Mouse (Mus musculus) ES-CJ7 (cell line): Measurements from ENCODE around the gene 1700020L24Rik.
A peak's percentile ranks its signal among the peaks of the same experiment; 100 is the strongest.

Experiments
- DNase-seq: peaks from one replicate; pipeline ENCODE4 v3.0.0; 2011; ENCODE audit warnings: low read depth, low spot score

Gene 1700020L24Rik

GRCm38 (mm10) chr11:83437377-83437776 is at the start of gene 1700020L24Rik:
TSS of gene 1700020L24Rik (plus strand) at chr11:83437677.
- no peak for DNase-seq

GRCm38 (mm10) chr11:83393062-83393461 is 44.4 kb upstream of the 1700020L24Rik start:
- no peak for DNase-seq

DNA sequence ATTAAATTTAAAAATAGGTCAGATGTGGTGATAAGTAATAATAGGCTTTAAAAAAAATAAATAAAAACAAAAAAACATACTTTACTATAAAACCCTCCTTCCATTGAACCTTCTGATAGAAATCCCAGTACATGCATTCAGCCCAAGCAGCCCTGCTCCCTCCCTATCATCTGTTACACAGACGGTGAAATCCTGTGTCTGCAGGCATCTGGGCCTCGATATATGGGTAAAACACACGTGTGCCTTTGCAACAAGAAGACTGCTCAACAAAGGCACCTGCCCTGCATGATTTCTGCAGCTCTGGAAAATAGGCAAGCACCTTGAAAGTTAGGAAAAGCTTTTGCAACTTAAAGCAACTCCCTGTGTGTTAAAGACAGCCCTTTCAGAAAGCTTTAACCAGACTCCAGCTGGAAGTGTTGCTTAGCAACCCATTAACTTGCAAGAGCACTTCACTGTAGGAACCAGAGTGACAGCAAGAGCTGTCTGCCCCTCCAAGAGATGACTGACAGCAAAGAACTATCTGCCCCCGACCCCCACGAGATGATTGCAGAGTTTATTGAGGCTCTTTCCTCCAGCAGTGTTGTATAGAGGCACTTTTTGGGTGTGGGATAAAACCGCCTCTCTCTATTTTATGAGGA is 42.6 kb upstream of the 1700020L24Rik start:
- no peak for DNase-seq

DNA sequence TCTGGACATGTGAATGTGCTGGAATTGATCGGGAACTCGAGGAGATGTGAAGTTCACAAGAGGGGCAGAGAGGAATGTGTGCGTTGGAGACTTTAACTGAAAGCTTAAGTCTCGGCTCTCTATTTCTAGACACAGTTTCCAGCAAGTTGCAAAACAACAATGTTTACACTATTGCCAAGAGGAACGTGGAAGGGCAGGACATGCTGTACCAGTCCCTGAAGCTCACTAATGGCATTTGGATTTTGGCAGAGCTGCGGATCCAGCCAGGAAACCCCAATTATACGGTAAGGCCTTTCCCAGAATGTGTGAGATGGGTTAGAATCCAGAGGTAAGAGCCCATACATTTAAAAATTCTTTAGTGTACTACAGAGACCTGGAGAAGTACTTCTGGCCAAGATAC is 39.9 kb upstream of the 1700020L24Rik start:
- DNase-seq: no peak

- DNase-seq: no peak
Observed at GRCm38 (mm10) chr11:83398724-83399123, 38.8 kb upstream of the 1700020L24Rik start.

GRCm38 (mm10) chr11:83403787-83404186 is 33.7 kb upstream of the 1700020L24Rik start:
- DNase-seq: no peak

DNA sequence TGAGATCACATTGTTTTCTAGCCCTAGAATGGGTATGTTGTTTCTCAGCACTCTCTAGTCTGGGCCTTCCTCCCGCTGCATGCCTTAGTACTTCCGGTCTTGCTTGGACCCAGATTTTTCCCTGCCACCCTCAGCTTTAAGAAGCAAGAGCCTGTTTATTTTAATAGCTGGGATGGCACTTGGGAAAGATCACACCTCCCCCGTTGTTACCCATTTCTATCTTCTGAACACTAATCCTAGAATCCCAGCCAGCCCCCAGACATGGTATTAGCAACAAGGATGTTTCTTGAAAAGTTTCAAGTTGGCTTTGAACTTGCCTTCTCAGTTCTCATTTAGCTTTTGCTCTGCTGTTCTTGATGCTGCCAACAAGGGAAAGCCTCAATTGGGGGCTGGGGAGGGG is 31.1 kb upstream of the 1700020L24Rik start:
- DNase-seq: no peak

GRCm38 (mm10) chr11:83408242-83408641 is 29.2 kb upstream of the 1700020L24Rik start:
- DNase-seq: no peak

- peak; percentile 36 for DNase-seq
Observed at GRCm38 (mm10) chr11:83409087-83409754, 28.3 kb upstream of the 1700020L24Rik start, which contains the start of gene Rasl10b. TSS of gene Rasl10b (plus strand) at chr11:83409137.

DNA sequence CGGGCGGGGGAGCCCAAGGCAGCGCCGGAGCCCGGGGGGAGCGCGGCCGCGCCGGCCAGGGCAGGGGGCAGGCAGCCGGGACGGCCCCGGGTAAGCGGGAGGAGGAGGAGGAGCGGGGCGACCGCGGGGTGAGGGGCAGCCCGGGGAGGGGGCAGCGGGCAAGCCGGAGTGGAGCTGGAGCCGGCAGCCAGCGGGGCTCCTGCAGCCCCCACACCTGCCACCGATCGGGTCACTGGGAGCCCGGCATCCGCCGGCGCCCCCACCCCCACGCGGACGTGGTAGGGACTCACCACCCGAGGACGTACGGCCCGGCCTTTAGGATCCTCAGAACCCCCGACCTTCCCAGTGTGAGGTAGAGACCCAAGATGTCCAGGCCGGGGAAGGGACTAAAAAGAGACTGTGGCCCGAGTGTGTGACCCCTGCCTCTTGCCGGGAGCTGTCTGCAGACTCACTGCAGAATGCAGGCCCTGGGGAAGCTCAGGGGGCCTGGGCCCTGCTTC is 27.6 kb upstream of the 1700020L24Rik start:
- no peak for DNase-seq

DNA sequence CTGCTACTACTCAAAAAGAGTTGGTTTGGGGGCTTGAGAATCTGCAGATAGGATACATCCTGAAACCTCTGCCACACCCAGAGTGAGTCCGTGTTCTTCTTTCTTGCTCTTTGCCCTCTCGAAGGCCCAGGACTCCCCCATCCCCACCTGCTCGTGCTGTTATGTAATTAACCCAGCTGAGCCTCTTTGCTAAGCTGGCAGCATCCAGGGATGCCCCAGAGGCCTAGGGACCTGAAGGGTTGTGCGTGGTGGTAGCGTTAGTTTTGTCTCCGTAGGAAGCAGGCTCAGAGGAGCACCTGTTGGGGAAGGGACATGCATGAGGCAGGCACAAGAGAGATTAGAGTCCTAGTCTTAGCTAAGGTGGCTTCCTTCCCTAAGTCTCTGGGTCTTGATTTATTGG is 27.0 kb upstream of the 1700020L24Rik start:
- DNase-seq: no peak

DNA sequence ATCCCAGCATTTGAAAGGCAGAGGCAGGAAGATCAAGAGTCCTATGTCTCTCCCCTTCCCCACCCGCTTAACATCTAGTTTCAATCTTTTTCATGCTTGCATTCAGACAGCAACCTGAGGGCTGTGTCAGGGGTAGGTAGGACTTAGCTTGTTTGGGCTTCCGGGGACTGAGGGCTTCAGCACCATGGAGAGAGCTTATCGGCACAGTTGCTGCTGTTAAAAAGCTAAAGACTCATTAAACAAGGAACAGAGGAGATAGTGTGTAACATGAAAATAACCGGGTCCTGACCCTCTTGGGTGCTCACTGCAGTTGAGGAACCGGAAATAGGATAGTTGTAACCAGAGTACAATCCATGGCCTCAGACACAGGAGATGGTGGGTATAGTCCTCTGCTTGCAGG is 20.4 kb upstream of the 1700020L24Rik start:
- peak; percentile 84 for DNase-seq

DNA sequence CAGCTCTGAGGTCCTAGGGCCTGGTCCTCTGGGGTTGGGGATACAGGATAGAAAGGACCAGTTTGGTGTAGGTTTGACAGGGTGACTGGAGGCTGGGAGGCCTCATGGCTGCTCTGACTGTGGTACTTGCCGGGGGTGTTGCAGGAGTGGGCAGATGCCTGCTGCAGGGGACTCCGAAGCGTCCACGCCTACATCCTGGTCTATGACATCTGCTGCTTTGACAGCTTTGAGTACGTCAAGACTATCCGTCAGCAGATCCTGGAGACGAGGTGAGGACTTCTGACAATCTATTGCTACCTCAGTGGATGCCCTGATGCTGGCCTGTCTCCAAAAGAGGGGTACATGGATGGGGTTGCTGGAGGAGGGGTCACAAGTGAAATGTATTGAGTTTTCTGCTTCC is 19.8 kb upstream of the 1700020L24Rik start:
- no peak for DNase-seq

- DNase-seq: peak; percentile 62
Observed at GRCm38 (mm10) chr11:83418566-83418965, 18.9 kb upstream of the 1700020L24Rik start.

DNA sequence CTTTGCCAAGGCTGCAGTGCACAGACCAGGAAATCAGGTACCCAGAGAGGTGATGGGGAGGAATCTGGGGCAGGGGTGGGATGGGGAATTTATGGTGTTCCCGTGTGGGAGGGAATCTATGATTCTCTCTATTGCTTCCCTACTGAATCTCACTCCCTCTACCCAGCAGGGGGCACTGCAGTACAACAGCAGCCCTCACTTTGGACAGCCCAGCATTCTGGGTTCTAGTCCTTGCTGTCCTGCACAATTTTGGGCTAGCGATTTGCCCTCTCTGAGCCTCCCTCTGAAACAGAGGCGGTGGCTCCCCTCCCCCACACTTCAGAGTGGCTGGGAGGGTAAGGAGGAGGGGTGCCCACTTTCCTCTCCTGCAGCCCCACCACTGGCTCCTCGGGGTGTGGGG is 17.1 kb upstream of the 1700020L24Rik start:
- peak; percentile 37 for DNase-seq

- DNase-seq: peak; percentile 72
Observed at GRCm38 (mm10) chr11:83421305-83421704, 16.2 kb upstream of the 1700020L24Rik start.

GRCm38 (mm10) chr11:83424681-83425080 is 12.8 kb upstream of the 1700020L24Rik start:
- DNase-seq: peak; percentile 75

GRCm38 (mm10) chr11:83426964-83427363 is 10.5 kb upstream of the 1700020L24Rik start:
- DNase-seq: no peak

DNA sequence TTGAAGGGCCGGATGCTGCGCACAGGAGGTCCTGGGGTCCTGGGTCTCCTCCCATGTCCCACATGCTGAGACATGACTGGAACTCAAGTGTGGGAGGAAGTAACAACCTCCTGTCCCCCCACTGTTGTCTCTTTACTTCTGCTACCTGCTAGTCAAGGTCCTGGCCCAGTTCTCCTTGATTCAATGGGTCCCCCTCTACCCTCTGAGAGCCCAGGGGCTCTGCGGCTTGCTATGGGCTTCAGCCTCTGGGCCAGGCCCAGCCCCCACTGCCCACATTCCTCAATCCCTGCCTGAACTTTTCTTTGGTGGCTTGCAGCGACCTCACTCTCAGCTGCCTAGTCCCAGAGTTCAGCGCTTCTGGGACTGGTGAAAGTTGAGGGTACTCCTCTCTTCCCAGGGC is 8.1 kb upstream of the 1700020L24Rik start, which contains the start of gene Gas2l2:
Gas2l2 (minus strand) TSS at position 101 of the 400 bp plus-strand sequence.
- DNase-seq: no peak

DNA sequence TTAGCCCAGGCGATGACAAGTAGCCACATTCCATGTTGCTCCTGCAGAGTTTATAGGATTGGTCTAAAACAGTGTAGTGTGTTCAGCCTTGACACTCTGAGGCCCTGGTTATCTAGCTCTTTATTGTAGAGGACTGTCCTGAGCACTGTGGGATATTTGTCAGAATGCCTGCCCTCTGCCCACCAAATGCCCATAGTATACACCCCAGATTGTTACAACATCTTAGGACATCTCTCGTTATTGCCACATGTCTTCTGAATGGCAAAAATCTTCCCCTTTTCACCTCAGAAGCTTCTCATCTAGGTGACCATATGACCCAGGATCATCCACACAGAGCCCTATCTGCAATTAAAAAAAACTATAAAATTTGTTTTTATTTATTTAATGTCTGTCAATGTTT is 4.9 kb upstream of the 1700020L24Rik start:
- no peak for DNase-seq

- no peak for DNase-seq
Observed at GRCm38 (mm10) chr11:83439426-83440060, 2.1 kb downstream of the 1700020L24Rik start.
